Mouse (Mus musculus) ovary, postnatal 10 days (tissue): Measurements from ENCODE around the gene Cyp26b1.

Experiments
- DNase-seq: peaks from one replicate; pipeline ENCODE4 v3.0.0; 2022; ENCODE audit warnings: low spot score

Gene Cyp26b1

GRCm38 (mm10) chr6:84562948-84563347 lies 30.8 kb downstream of the Cyp26b1 start:
- no peak for DNase-seq

- DNase-seq, result no peak
Observed at GRCm38 (mm10) chr6:84561171-84561570, 32.5 kb downstream of the Cyp26b1 start.

- no peak for DNase-seq
Observed at GRCm38 (mm10) chr6:84549852-84550437, 43.8 kb downstream of the Cyp26b1 start.

- DNase-seq, result no peak
Observed at GRCm38 (mm10) chr6:84545428-84545827, 48.3 kb downstream of the Cyp26b1 start.

- DNase-seq, result no peak
Observed at GRCm38 (mm10) chr6:84544359-84544758, 49.3 kb downstream of the Cyp26b1 start.

GRCm38 (mm10) chr6:84543516-84543915 lies 50.2 kb downstream of the Cyp26b1 start:
- no peak for DNase-seq

- DNase-seq, result no peak
Observed at GRCm38 (mm10) chr6:84539924-84540323, 53.8 kb downstream of the Cyp26b1 start.

- no peak for DNase-seq
Observed at GRCm38 (mm10) chr6:84538681-84539080, 55.0 kb downstream of the Cyp26b1 start.

- no peak for DNase-seq
Observed at GRCm38 (mm10) chr6:84537611-84538197, 56.0 kb downstream of the Cyp26b1 start.

GRCm38 (mm10) chr6:84534944-84535343 lies 58.8 kb downstream of the Cyp26b1 start:
- no peak for DNase-seq

GRCm38 (mm10) chr6:84529912-84530311 lies 63.8 kb downstream of the Cyp26b1 start:
- no peak for DNase-seq

- no peak for DNase-seq
Observed at GRCm38 (mm10) chr6:84524901-84525601, 68.7 kb downstream of the Cyp26b1 start.
